8 mouse cellular contexts compared by ENCODE assay signal in genomic region chr14:99046031-99046781, GRCm38 (mm10). TPM values are rescaled to one million over a fixed set of nuclear protein-coding genes. Genes with fewer than 3 reads are reported as not detected.
DNase-seq lines count a peak whose midpoint lies in the region; ATAC-seq lines count a peak whose summit lies in the region.

Mzt1 (minus strand) TSS chr14:99046134.
Bora (plus strand) TSS chr14:99046222.

- H3K36me3 ChIP-seq in heart, embryonic 14.5 days (ENCODE audit: control insufficient read depth, insufficient read depth, low read length) = peaks cover 21% of the 10 kb centered on the region
- peaks cover 20% of the 10 kb centered on the region for H3K36me3 ChIP-seq in liver, embryonic 13.5 days
- peaks cover 6% of the 10 kb centered on the region; the same call in 1 of the 2 replicates for H3K36me3 ChIP-seq in stomach, embryonic 16.5 days (ENCODE audit: control insufficient read depth, insufficient read depth, low read length)

- peak within 1 kb of the TSS; percentile 72 for H3K4me2 ChIP-seq in heart, embryonic 14.5 days (ENCODE audit: low read length)
- peak within 1 kb of the TSS; percentile 75 for H3K4me2 ChIP-seq in liver, embryonic 13.5 days
- peak within 1 kb of the TSS; percentile 73 for H3K4me2 ChIP-seq in stomach, embryonic 16.5 days (ENCODE audit: low read depth, low read length)

- ATAC-seq in heart, embryonic 14.5 days (ENCODE audit: insufficient number of reproducible peaks, insufficient read depth, low FRiP score, low read depth) = peak; percentile 94
- ATAC-seq in liver, embryonic 13.5 days (ENCODE audit: low read depth) = peak; percentile 94
- ATAC-seq in stomach, embryonic 16.5 days (ENCODE audit: insufficient read depth, low FRiP score) = peak; percentile 95

- H3K9ac ChIP-seq in heart, embryonic 14.5 days (ENCODE audit: low read length) = peak within 1 kb of the TSS; percentile 98
- H3K9ac ChIP-seq in liver, embryonic 13.5 days = peak within 1 kb of the TSS; percentile 98
- peak within 1 kb of the TSS; percentile 93 for H3K9ac ChIP-seq in stomach, embryonic 16.5 days (ENCODE audit: low read length)

- H3K27ac ChIP-seq in brown adipose tissue, adult 24 weeks (replicated peaks; ENCODE audit: low read depth, low read length) = peak within 1 kb of the TSS; percentile 23; the same call in 1 of the 2 replicates
- H3K27ac ChIP-seq in heart, embryonic 14.5 days (replicated peaks in 1 of 2; ENCODE audit: control insufficient read depth in 1 of 2, insufficient read depth in 1 of 2, low read depth in 2 of 2, low read length in 2 of 2) = peak within 1 kb of the TSS; percentile 82 to 94
- H3K27ac ChIP-seq in liver, embryonic 13.5 days = peak within 1 kb of the TSS; percentile 94
- H3K27ac ChIP-seq in stomach, embryonic 16.5 days (ENCODE audit: low read length) = peak within 1 kb of the TSS; percentile 83

- no peaks in the 10 kb centered on the region for H3K9me3 ChIP-seq in heart, embryonic 14.5 days (ENCODE audit: control insufficient read depth, low read length)
- no peaks in the 10 kb centered on the region for H3K9me3 ChIP-seq in liver, embryonic 13.5 days (replicated peaks)
- H3K9me3 ChIP-seq in stomach, embryonic 16.5 days (replicated peaks; ENCODE audit: control insufficient read depth, low read length) = no peaks in the 10 kb centered on the region

- H3K4me3 ChIP-seq in brown adipose tissue, adult 24 weeks (ENCODE audit: insufficient read depth, low read depth, low read length) = peak within 1 kb of the TSS; percentile 87
- H3K4me3 ChIP-seq in heart, embryonic 14.5 days (ENCODE audit: control insufficient read depth in 1 of 2, insufficient read depth in 1 of 2, low read depth in 1 of 2, low read length in 2 of 2) = peak within 1 kb of the TSS; percentile 97 to 99
- H3K4me3 ChIP-seq in liver, embryonic 13.5 days (replicated peaks) = peak within 1 kb of the TSS; percentile 97
- H3K4me3 ChIP-seq in stomach, embryonic 16.5 days (replicated peaks; ENCODE audit: low read length) = peak within 1 kb of the TSS; percentile 99

- under 1% methylated on average over 75 of the region's 81 CpGs for WGBS in heart, embryonic 14.5 days
- WGBS in liver, embryonic 13.5 days (ENCODE audit: insufficient replicate concordance) = under 1% methylated on average over 74 of the region's 81 CpGs
- under 1% methylated on average over 66 of the region's 81 CpGs for WGBS in stomach, embryonic 16.5 days

- DNase-seq in CD4-positive, CD25-positive, alpha-beta regulatory T cell, adult 2 months (ENCODE audit: low read depth, low spot score) = peak; percentile 97
- peak; percentile 83 for DNase-seq in fibroblast of lung, adult 2 months (ENCODE audit: low read depth)
- DNase-seq in kidney, postnatal 14 days = peak; percentile 96
- DNase-seq in liver, embryonic 13.5 days = peak; percentile 93
- DNase-seq in neural tube, embryonic 10.5 days (ENCODE audit: extremely low spot score, low spot score) = peak; percentile 95

- H3K4me1 ChIP-seq in brown adipose tissue, adult 24 weeks (ENCODE audit: control insufficient read depth, insufficient read depth, insufficient read length, low read length) = peaks cover 12% of the 10 kb centered on the region
- H3K4me1 ChIP-seq in heart, embryonic 14.5 days (ENCODE audit: control insufficient read depth in 2 of 2, insufficient read depth in 2 of 2, low read length in 2 of 2) = peaks cover 14 to 28% of the 10 kb centered on the region in 2 experiments
- peaks cover 51% of the 10 kb centered on the region for H3K4me1 ChIP-seq in liver, embryonic 13.5 days (replicated peaks)
- H3K4me1 ChIP-seq in stomach, embryonic 16.5 days (ENCODE audit: control insufficient read depth, insufficient read depth, low read length) = peaks cover 25% of the 10 kb centered on the region

- no peaks in the 10 kb centered on the region for H3K27me3 ChIP-seq in heart, embryonic 14.5 days (ENCODE audit: control insufficient read depth, insufficient read depth, low read length)
- H3K27me3 ChIP-seq in liver, embryonic 13.5 days = no peaks in the 10 kb centered on the region
- no peaks in the 10 kb centered on the region for H3K27me3 ChIP-seq in stomach, embryonic 16.5 days (ENCODE audit: control insufficient read depth, insufficient read depth, low read length)

RNA-seq across cellular contexts. Expression of gene Mzt1, which starts in this region (rescaled TPM):
- 25.5 and 46.7 TPM in 2 replicates for polyA plus RNA-seq in brown adipose tissue, adult 24 weeks (2012; ENCODE audit: insufficient read depth, insufficient read length, missing spikeins)
- 93.8 and 94.1 TPM in 2 replicates for polyA plus RNA-seq in heart, embryonic 14.5 days (2014; fragmentation: Nextera tagmentation; extraction: Ambion mirVana)
- 52.1 and 63.0 TPM in 2 replicates for polyA plus RNA-seq in liver, embryonic 13.5 days (2015; fragmentation: Nextera tagmentation; extraction: Ambion mirVana)
- 66.6 and 67.8 TPM in 2 replicates for polyA plus RNA-seq in stomach, embryonic 16.5 days (2015; fragmentation: Nextera tagmentation; extraction: Ambion mirVana)

RNA-seq across cellular contexts. Expression of gene Bora, which starts in this region (rescaled TPM):
- polyA plus RNA-seq in brown adipose tissue, adult 24 weeks (2012; ENCODE audit: insufficient read depth, insufficient read length, missing spikeins) = 2.2 TPM in 1 of 2 replicates, not detected in the other
- 37.5 and 38.9 TPM in 2 replicates for polyA plus RNA-seq in heart, embryonic 14.5 days (2014; fragmentation: Nextera tagmentation; extraction: Ambion mirVana)
- 36.8 and 39.0 TPM in 2 replicates for polyA plus RNA-seq in liver, embryonic 13.5 days (2015; fragmentation: Nextera tagmentation; extraction: Ambion mirVana)
- 49.5 and 53.5 TPM in 2 replicates for polyA plus RNA-seq in stomach, embryonic 16.5 days (2015; fragmentation: Nextera tagmentation; extraction: Ambion mirVana)

Comparison
In these comparisons a context has a peak if more than half of its experiments do, and no peak if none do; other contexts are left out.
1. Peak in every context shown above with its lines: DNase-seq, ATAC-seq, H3K4me3 ChIP-seq and H3K27ac ChIP-seq.
2. RNA of gene Bora (polyA plus RNA-seq): 49.5 to 53.5 TPM in stomach, embryonic 16.5 days, 37.5 to 38.9 TPM in heart, embryonic 14.5 days and 36.8 to 39.0 TPM in liver, embryonic 13.5 days; 2.2 TPM in brown adipose tissue, adult 24 weeks; every median in the first group is over 10 times any median in the second.
3. H3K27ac ChIP-seq: peak in every context shown above with its lines; median percentile 94 in liver, embryonic 13.5 days; 88 in heart, embryonic 14.5 days; 83 in stomach, embryonic 16.5 days; 23 in brown adipose tissue, adult 24 weeks.